Mouse (Mus musculus): ENCODE results near the gene Tmod2. TPM values are rescaled to one million over a fixed set of nuclear protein-coding genes. Genes with fewer than 3 reads are reported as not detected.

Tmod2 gene
- total RNA-seq, 1 experiment = 6.1 TPM

DNA sequence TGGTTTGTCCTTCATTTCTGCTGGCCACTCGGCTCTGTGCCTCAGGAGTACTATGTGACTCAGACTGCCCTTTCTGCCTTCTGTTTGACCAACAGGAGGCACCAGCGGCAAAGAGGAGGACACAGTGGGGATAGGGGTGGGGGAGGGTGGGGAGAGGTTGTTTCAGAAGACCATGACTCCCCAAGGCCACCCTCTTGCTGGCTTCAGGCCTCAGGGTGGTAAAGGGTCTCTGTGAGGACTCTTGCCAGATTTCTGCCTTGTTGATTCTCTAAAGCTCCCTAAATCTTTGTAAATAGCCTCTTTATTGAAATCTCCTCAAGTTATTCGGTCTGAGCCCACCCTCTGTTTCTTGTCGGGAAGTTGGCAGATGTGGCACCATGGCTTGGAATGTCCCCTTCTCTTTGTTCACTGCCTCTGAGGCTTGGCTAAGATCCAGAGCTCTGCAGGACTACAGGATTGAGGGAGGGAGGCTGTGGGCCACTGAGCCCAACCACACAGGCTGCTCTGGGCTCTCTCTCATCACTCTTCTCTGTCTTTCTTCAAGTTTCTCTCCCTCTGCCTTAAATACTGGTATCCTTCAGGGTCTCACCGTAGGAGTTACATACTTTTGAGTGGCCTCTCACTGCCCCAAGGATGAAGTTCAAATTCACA, 11.8 kb downstream of the Tmod2 start:
- no peaks in the 10 kb centered on the region for H3K36me3 ChIP-seq (ENCODE audit: control insufficient read depth, insufficient read depth, low read length, poor library complexity, severe bottlenecking)
- no peak overlapping the region for H3K27ac ChIP-seq (ENCODE audit: insufficient read depth, low read depth, low read length, poor library complexity, severe bottlenecking)
- no peak overlapping the region for H3K9ac ChIP-seq (ENCODE audit: insufficient read depth, low read depth, low read length, poor library complexity, severe bottlenecking)
- no peak overlapping the region for H3K4me3 ChIP-seq (ENCODE audit: insufficient read depth in 1 of 2, low read depth in 1 of 2, low read length in 2 of 2, poor library complexity in 1 of 2, severe bottlenecking in 1 of 2)
- no peak for DNase-seq (ENCODE audit: low read depth, low spot score)
- TF ChIP-seq ZNF384 (IDR thresholded peaks at IDR 0.05; ENCODE audit: low read depth, low read length) (no peak), ZC3H11A (IDR thresholded peaks at IDR 0.05; ENCODE audit: borderline replicate concordance, low read depth, low read length) (no peak), CHD2 (IDR thresholded peaks at IDR 0.05; ENCODE audit: low read depth, low read length) (no peak), MAFK (IDR thresholded peaks at IDR 0.05; ENCODE audit: insufficient read depth, low read depth, low read length) (no peak), HCFC1 (IDR thresholded peaks at IDR 0.05; ENCODE audit: borderline replicate concordance, insufficient read depth, low read length) (no peak)
- H3K4me1 ChIP-seq (ENCODE audit: control insufficient read depth in 2 of 2, insufficient read depth in 2 of 2, low read length in 2 of 2, poor library complexity in 1 of 2) = no peaks in the 10 kb centered on the region
- no peaks in the 10 kb centered on the region for H3K9me3 ChIP-seq (ENCODE audit: control insufficient read depth, insufficient read depth, low read depth, low read length)
- in situ Hi-C loops (cut with MboI; ENCODE audit: low sequenced_read_pairs in 2 of 2, unreplicated experiment in 2 of 2) = no loop called here

- Histone ChIP-seq H3K9me3 (ENCODE audit: control insufficient read depth, insufficient read depth, low read depth, low read length) (no peaks in the 10 kb centered on the region), H3K27ac (ENCODE audit: insufficient read depth, low read depth, low read length, poor library complexity, severe bottlenecking) (no peak overlapping the region), H3K9ac (ENCODE audit: insufficient read depth, low read depth, low read length, poor library complexity, severe bottlenecking) (no peak overlapping the region), H3K4me1 (ENCODE audit: control insufficient read depth in 2 of 2, insufficient read depth in 2 of 2, low read length in 2 of 2, poor library complexity in 1 of 2) (no peaks in the 10 kb centered on the region), H3K36me3 (ENCODE audit: control insufficient read depth, insufficient read depth, low read length, poor library complexity, severe bottlenecking) (no peaks in the 10 kb centered on the region), H3K4me3 (ENCODE audit: insufficient read depth in 1 of 2, low read depth in 1 of 2, low read length in 2 of 2, poor library complexity in 1 of 2, severe bottlenecking in 1 of 2) (no peak overlapping the region)
- DNase-seq (ENCODE audit: low read depth, low spot score) = no peak
- TF ChIP-seq HCFC1 (IDR thresholded peaks at IDR 0.05; ENCODE audit: borderline replicate concordance, insufficient read depth, low read length) (no peak), ZC3H11A (IDR thresholded peaks at IDR 0.05; ENCODE audit: borderline replicate concordance, low read depth, low read length) (no peak), CHD2 (IDR thresholded peaks at IDR 0.05; ENCODE audit: low read depth, low read length) (no peak)
- in situ Hi-C loops (cut with MboI; ENCODE audit: low sequenced_read_pairs in 2 of 2, unreplicated experiment in 2 of 2) = no loop called here
These were observed 13.5 kb downstream of the Tmod2 start for GRCm38 (mm10) chr9:75597596-75597995.

DNA sequence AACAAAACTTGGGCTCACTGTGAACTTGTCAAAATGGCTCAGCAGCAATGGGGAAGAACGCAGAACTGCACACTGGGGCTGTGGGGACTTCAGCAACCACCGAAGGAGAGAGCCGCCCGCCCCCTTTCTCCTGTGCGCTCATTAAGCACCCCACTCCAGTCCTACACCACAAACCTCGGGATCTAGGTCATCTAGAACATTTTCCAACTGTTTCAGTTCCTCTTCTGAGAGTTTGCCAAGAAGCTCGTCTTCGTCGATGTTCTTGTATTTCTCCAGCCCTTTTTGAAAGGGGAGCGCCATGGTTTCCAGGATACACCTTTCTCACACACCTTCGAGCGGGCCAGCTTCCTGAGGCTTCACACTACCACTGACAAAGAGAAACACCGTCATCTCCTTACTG, 14.1 kb downstream of the Tmod2 start:
- Histone ChIP-seq H3K9ac (ENCODE audit: insufficient read depth, low read depth, low read length, poor library complexity, severe bottlenecking) (no peak overlapping the region), H3K9me3 (ENCODE audit: control insufficient read depth, insufficient read depth, low read depth, low read length) (no peaks in the 10 kb centered on the region), H3K36me3 (ENCODE audit: control insufficient read depth, insufficient read depth, low read length, poor library complexity, severe bottlenecking) (no peaks in the 10 kb centered on the region), H3K4me3 (ENCODE audit: insufficient read depth in 1 of 2, low read depth in 1 of 2, low read length in 2 of 2, poor library complexity in 1 of 2, severe bottlenecking in 1 of 2) (no peak overlapping the region), H3K4me1 (ENCODE audit: control insufficient read depth in 2 of 2, insufficient read depth in 2 of 2, low read length in 2 of 2, poor library complexity in 1 of 2) (no peaks in the 10 kb centered on the region), H3K27ac (ENCODE audit: insufficient read depth, low read depth, low read length, poor library complexity, severe bottlenecking) (no peak overlapping the region)
- DNase-seq (ENCODE audit: low read depth, low spot score) = no peak
- TF ChIP-seq HCFC1 (IDR thresholded peaks at IDR 0.05; ENCODE audit: borderline replicate concordance, insufficient read depth, low read length) (no peak), ZNF384 (IDR thresholded peaks at IDR 0.05; ENCODE audit: low read depth, low read length) (no peak), MAFK (IDR thresholded peaks at IDR 0.05; ENCODE audit: insufficient read depth, low read depth, low read length) (no peak), CHD2 (IDR thresholded peaks at IDR 0.05; ENCODE audit: low read depth, low read length) (no peak), ZC3H11A (IDR thresholded peaks at IDR 0.05; ENCODE audit: borderline replicate concordance, low read depth, low read length) (no peak)
- in situ Hi-C loops (cut with MboI; ENCODE audit: low sequenced_read_pairs in 2 of 2, unreplicated experiment in 2 of 2) = no loop called here

DNA sequence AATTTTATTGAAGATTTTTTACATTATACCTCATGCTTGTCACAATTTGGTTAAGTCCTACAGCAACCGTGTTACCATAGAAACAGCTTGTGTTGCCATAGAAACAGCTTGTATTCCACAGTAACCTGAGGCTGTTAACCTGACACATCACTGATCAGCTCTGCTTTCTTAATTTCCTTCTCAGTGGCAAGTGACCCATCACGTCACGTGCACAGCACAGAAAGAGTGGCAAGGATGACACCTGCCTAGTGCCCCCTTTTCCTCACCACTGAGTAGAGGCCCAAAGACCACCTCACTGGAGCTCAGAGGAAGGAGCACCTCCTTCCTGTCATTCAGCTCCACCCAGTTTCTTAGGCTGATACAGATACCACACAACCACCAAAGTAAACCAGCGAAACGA, 17.6 kb downstream of the Tmod2 start:
- Histone ChIP-seq H3K4me1 (ENCODE audit: control insufficient read depth in 2 of 2, insufficient read depth in 2 of 2, low read length in 2 of 2, poor library complexity in 1 of 2) (peaks cover 0 to 2% of the 10 kb centered on the region in 2 experiments; a peak in 1 of 4 replicates), H3K4me3 (ENCODE audit: insufficient read depth in 1 of 2, low read depth in 1 of 2, low read length in 2 of 2, poor library complexity in 1 of 2, severe bottlenecking in 1 of 2) (no peak overlapping the region), H3K9me3 (ENCODE audit: control insufficient read depth, insufficient read depth, low read depth, low read length) (no peaks in the 10 kb centered on the region), H3K27ac (ENCODE audit: insufficient read depth, low read depth, low read length, poor library complexity, severe bottlenecking) (no peak overlapping the region), H3K9ac (ENCODE audit: insufficient read depth, low read depth, low read length, poor library complexity, severe bottlenecking) (no peak overlapping the region), H3K36me3 (ENCODE audit: control insufficient read depth, insufficient read depth, low read length, poor library complexity, severe bottlenecking) (no peaks in the 10 kb centered on the region)
- TF ChIP-seq HCFC1 (IDR thresholded peaks at IDR 0.05; ENCODE audit: borderline replicate concordance, insufficient read depth, low read length) (no peak), ZNF384 (IDR thresholded peaks at IDR 0.05; ENCODE audit: low read depth, low read length) (no peak), CHD2 (IDR thresholded peaks at IDR 0.05; ENCODE audit: low read depth, low read length) (no peak), ZC3H11A (IDR thresholded peaks at IDR 0.05; ENCODE audit: borderline replicate concordance, low read depth, low read length) (no peak), MAFK (IDR thresholded peaks at IDR 0.05; ENCODE audit: insufficient read depth, low read depth, low read length) (no peak)
- in situ Hi-C loops (cut with MboI; ENCODE audit: low sequenced_read_pairs in 2 of 2, unreplicated experiment in 2 of 2) = no loop called here
- no peak for DNase-seq (ENCODE audit: low read depth, low spot score)

Data from ES-E14 (cell line).